Mouse (Mus musculus): Measurements from ENCODE around the gene Ppp1r18.
"Not testable (repeated sequence)": the region's sequence is repeated elsewhere in the genome, so short reads cannot be mapped to it uniquely, and the experiment has no call there.

Ppp1r18 gene

GRCm38 (mm10) chr17:35837487-35837886 lies 27.9 kb upstream of the Ppp1r18 start:
- peak; percentile 71 for DNase-seq

- peak; percentile 97 for DNase-seq
These were observed 27.3 kb upstream of the Ppp1r18 start, which contains the start of gene Tubb5 for GRCm38 (mm10) chr17:35838122-35838544. Gene Tubb5 (minus strand): TSS chr17:35838306.

- DNase-seq = no peak
These were observed 26.8 kb upstream of the Ppp1r18 start for GRCm38 (mm10) chr17:35838570-35838969.

- not testable (repeated sequence) for DNase-seq
These were observed 26.4 kb upstream of the Ppp1r18 start for GRCm38 (mm10) chr17:35839002-35839401.

- peak; percentile 70 for DNase-seq
These were observed 24.8 kb upstream of the Ppp1r18 start for GRCm38 (mm10) chr17:35840561-35840960.

- peak; percentile 100 for DNase-seq
These were observed 24.1 kb upstream of the Ppp1r18 start, which contains the start of gene Mdc1 for GRCm38 (mm10) chr17:35841076-35841950. Gene Mdc1 (plus strand): TSS chr17:35841515.

- no peak for DNase-seq
These were observed 23.4 kb upstream of the Ppp1r18 start for GRCm38 (mm10) chr17:35842006-35842405.

- no peak for DNase-seq
These were observed 21.9 kb upstream of the Ppp1r18 start for GRCm38 (mm10) chr17:35843514-35843913.

- DNase-seq = no peak
These were observed 17.3 kb upstream of the Ppp1r18 start for GRCm38 (mm10) chr17:35848112-35848511.

GRCm38 (mm10) chr17:35850974-35851373 lies 14.4 kb upstream of the Ppp1r18 start:
- no peak for DNase-seq

- peak; percentile 21 for DNase-seq
These were observed 6.0 kb upstream of the Ppp1r18 start for GRCm38 (mm10) chr17:35859371-35859770.

- peak; percentile 33 for DNase-seq
These were observed 5.6 kb upstream of the Ppp1r18 start for GRCm38 (mm10) chr17:35859835-35860234.

GRCm38 (mm10) chr17:35860831-35861197 lies 4.6 kb upstream of the Ppp1r18 start:
- DNase-seq = no peak

- DNase-seq = peak; percentile 87
These were observed 4.1 kb upstream of the Ppp1r18 start, which contains the start of gene Nrm for GRCm38 (mm10) chr17:35861198-35861857. Gene Nrm (plus strand): TSS chr17:35861318.

GRCm38 (mm10) chr17:35864832-35865353 lies 500 bp upstream of the Ppp1r18 start:
- no peak for DNase-seq

GRCm38 (mm10) chr17:35866281-35866831 lies 963 bp downstream of the Ppp1r18 start:
- DNase-seq = no peak

GRCm38 (mm10) chr17:35866911-35867890 lies 1.8 kb downstream of the Ppp1r18 start:
- DNase-seq = no peak

- DNase-seq = no peak
These were observed 2.9 kb downstream of the Ppp1r18 start for GRCm38 (mm10) chr17:35868165-35868820.

- no peak for DNase-seq
These were observed 3.6 kb downstream of the Ppp1r18 start for GRCm38 (mm10) chr17:35868961-35869345.

GRCm38 (mm10) chr17:35869346-35870067 lies 4.1 kb downstream of the Ppp1r18 start:
- DNase-seq = no peak
